Mouse (Mus musculus) Patski (cell line): ENCODE data around the gene Cplx2. TPM values are rescaled to one million over a fixed set of nuclear protein-coding genes. Genes with fewer than 3 reads are reported as not detected.

Experiments used
- ATAC-seq: fragments of 100-300 bp; one replicate; pipeline ENCODE4 v1.8.0; 2021
- CTCF ChIA-PET: fragments of 350-600 bp; sonication (Branson Sonifier 250); formaldehyde crosslinking; loops from one replicate; lab custom pipeline; 2022; ENCODE audit warnings: inconsistent platforms; lab: Charles Lee
- POLR2A ChIA-PET: fragments of 350-600 bp; sonication (Branson Sonifier 250); formaldehyde crosslinking; loops from one replicate; lab custom pipeline; 2022; ENCODE audit warnings: antibody characterized with exemption, inconsistent platforms; lab: Charles Lee
- DNase-seq: peaks from one replicate; pipeline ENCODE4 v3.0.0-alpha.2; 2011; ENCODE audit warnings: low read depth, low spot score
- H3K27me3 ChIP-seq: fragments of 371-371 bp; one replicate; pipeline ENCODE4 v1.5.1; 2021
- CTCF ChIP-seq: fragments of 100-300 bp; IDR thresholded peaks from one replicate; pipeline ENCODE4 v1.5.1; 2021
- in situ Hi-C: fragments of 300-500 bp; cut with MboI; formaldehyde crosslinking; loops from 3 replicates; pipeline ENCODE4 v1.11.1; 2018; ENCODE audit warnings: low pct_unique_long_range_greater_than_20kb, mixed read lengths
- polyA plus RNA-seq: library from polyadenylated mRNA; unstranded; gene quantifications from one replicate; pipeline ENCODE4 v1.2.3, GENCODE M21; 2021

Gene Cplx2
- 14.3 TPM for polyA plus RNA-seq

- no peak for TF ChIP-seq CTCF
- in situ Hi-C loops: no loop called here
- ATAC-seq (no peak), DNase-seq (no peak)
- CTCF ChIA-PET: interaction anchor here (0.7 kb wide), 1 partner anchor 208 kb away, joined by 3 read pairs; no protein-coding TSS in a partner anchor
- POLR2A ChIA-PET: interaction anchor here (0.7 to 1.3 kb wide), 2 partner anchors 68 to 235 kb away, joined by 3 read pairs; no protein-coding TSS in a partner anchor
- peaks cover 4% of the 10 kb centered on the region for H3K27me3 ChIP-seq
These were observed at the start of gene Cplx2 for GRCm38 (mm10) chr13:54371049-54371386. TSS of gene Cplx2 (plus strand) at chr13:54371349.

GRCm38 (mm10) chr13:54322396-54323306 lies 48.5 kb upstream of the Cplx2 start:
- CTCF ChIA-PET: interaction anchor here (2.5 kb wide), 1 partner anchor 21 kb away, joined by 6 read pairs; no protein-coding TSS in a partner anchor
- no peak for DNase-seq
- H3K27me3 ChIP-seq: no peaks in the 10 kb centered on the region
- in situ Hi-C loops: no loop called here
- TF ChIP-seq CTCF: peak; percentile 77
- ATAC-seq: no peak
- POLR2A ChIA-PET: no interaction called here

- in situ Hi-C loops: no loop called here
- DNase-seq (no peak), ATAC-seq (no peak)
- ChIA-PET POLR2A (no interaction called here), CTCF (interaction anchor here (2.5 kb wide), 1 partner anchor 20 kb away, joined by 6 read pairs; no protein-coding TSS in a partner anchor)
- no peaks in the 10 kb centered on the region for H3K27me3 ChIP-seq
- no peak for TF ChIP-seq CTCF
These were observed 47.6 kb upstream of the Cplx2 start for GRCm38 (mm10) chr13:54323307-54324165.

DNA sequence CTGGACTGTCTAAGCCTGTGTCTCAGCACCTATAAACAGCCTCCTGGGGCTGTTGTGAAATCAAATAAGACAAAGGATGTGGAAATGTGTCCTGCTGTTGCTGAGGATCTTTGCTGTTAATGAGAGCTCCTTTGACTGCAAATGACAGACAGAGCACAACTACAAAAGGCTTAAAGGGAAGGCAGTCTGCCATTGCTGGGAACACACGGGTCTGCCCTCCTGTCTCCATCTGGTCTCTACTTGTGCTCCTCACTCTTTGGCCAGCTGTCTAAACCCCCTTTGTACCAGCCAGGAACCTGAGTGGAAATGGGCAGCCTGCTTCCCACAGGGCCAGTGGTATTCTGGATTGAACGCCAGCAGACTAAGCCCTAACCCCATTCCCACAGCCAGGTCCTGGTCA lies 47.0 kb upstream of the Cplx2 start:
- ChIA-PET CTCF (no interaction called here), POLR2A (no interaction called here)
- DNase-seq (no peak), ATAC-seq (no peak)
- in situ Hi-C loops: no loop called here
- H3K27me3 ChIP-seq: no peaks in the 10 kb centered on the region
- no peak for TF ChIP-seq CTCF

DNA sequence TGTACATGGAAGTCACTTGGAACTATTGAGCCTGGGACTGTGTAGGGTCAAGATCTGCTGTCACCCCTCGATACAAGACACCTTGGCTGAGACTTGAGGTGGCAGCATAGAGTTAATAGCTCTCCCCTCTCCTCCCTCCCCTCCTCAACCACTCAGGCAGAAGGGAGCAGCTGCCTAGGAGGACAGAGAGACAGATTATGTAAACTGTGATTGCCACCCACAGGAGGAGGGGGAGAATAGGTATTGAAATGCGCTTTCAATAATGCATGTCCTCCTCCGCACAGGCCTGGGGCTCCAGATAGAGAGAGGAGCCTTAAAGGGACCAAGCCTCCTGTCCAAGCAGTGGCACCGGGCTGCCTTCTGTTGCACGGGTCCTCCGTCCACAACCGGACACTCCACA lies 45.3 kb upstream of the Cplx2 start:
- TF ChIP-seq CTCF: no peak
- ATAC-seq: no peak
- in situ Hi-C loops: no loop called here
- CTCF ChIA-PET: no interaction called here
- no peak for DNase-seq
- no peaks in the 10 kb centered on the region for H3K27me3 ChIP-seq
- POLR2A ChIA-PET: no interaction called here

DNA sequence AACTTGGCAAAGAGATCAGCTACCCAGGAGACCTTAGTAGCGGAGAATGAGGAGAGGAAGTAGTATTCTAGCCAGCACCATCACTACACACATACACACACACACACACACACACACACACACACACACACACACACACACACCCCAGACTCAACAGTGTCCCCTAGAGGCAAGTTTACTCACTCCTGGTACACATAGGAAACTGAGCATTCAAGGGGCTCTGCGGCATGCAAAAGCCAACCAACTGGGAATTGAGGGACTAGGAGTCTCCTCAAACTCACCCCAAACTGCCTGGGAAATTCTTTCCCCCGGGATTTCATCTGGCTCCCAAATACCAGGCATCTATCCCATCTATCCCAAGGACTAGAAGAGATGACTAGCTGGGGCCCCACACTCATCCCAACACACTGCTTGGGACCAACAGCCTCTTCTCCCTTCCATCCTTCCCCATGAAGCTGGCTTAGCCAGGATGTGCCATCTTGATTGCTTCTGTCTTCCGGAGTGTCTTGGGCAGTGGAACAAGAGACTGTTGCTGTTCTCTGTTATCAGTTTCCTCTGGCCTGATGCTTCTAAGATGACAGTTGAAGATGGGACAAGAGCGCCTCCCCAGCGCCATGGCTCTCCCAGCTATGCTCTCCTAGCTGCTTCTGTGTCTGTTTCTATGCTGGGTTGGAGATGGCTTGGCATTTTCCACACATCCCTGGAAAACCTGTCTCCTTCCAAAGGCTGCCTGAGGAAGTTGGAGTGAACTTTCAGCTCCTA lies 44.3 kb upstream of the Cplx2 start:
- H3K27me3 ChIP-seq: no peaks in the 10 kb centered on the region
- ATAC-seq (no peak), DNase-seq (no peak)
- ChIA-PET CTCF (no interaction called here), POLR2A (no interaction called here)
- in situ Hi-C loops: no loop called here
- no peak for TF ChIP-seq CTCF

GRCm38 (mm10) chr13:54328029-54328428 lies 43.1 kb upstream of the Cplx2 start:
- no peak for TF ChIP-seq CTCF
- in situ Hi-C loops: no loop called here
- CTCF ChIA-PET: no interaction called here
- DNase-seq: no peak
- no peaks in the 10 kb centered on the region for H3K27me3 ChIP-seq
- POLR2A ChIA-PET: no interaction called here
- no peak for ATAC-seq

- in situ Hi-C loops: no loop called here
- no peak for DNase-seq
- CTCF ChIA-PET: no interaction called here
- H3K27me3 ChIP-seq: no peaks in the 10 kb centered on the region
- POLR2A ChIA-PET: no interaction called here
- no peak for TF ChIP-seq CTCF
- no peak for ATAC-seq
These were observed 42.1 kb upstream of the Cplx2 start for GRCm38 (mm10) chr13:54328954-54329490.

DNA sequence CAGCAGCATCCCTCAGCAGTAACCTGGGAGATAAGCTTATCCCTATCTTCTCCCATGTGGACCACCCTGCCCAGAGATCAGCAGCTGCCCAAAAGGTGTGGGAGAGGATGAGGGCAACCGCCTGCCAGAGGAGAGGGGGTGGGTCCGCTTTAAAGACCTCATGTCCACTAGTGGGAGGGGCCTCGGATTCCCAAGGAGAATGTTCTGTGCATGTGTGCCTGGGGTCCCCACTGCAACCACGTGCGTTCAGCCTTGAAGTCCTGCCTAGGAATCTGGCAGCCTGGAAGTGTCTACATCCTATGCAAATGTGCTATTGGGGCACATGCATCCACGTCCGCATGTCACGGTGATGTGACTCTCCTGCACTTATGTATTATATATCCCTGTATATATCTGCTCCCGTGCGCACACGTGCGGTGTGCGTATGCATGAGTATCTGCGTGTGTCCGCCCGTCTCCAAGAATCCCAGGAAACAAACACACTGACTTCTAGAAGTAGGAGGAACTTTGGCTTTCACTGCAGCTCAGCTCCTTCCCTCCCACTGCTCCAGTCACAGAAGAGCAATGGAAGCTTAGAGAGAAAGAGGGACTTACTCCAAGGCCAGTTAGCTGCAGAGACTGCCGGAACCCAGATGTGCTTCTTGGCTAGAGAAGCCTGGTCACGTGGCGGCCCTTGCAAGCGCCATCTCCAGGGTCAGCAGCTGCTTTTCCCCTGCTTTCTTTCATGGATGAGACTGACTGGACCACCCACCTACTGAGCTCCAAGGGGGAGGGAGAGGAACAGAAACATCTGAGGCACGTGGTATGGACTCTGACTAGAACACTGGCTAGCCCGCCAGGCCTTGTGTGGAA lies 39.1 kb upstream of the Cplx2 start:
- H3K27me3 ChIP-seq: no peaks in the 10 kb centered on the region
- no peak for ATAC-seq
- ChIA-PET CTCF (no interaction called here), POLR2A (interaction anchor here (0.5 kb wide), 1 partner anchor 263 kb away, joined by 3 read pairs; no protein-coding TSS in a partner anchor)
- DNase-seq: no peak
- in situ Hi-C loops: loop anchor here (5.0 kb wide), 1 partner anchor 35 kb away; no protein-coding TSS in a partner anchor
- no peak for TF ChIP-seq CTCF
